Mouse (Mus musculus): Measurements from ENCODE around the gene Muc3. TPM values are rescaled to one million over a fixed set of nuclear protein-coding genes. Genes with fewer than 3 reads are reported as not detected.
"Not testable (repeated sequence)": the region's sequence is repeated elsewhere in the genome, so short reads cannot be mapped to it uniquely, and the experiment has no call there.

Muc3 gene
- polyA plus RNA-seq (2016; fragmentation: Nextera tagmentation; extraction: Ambion mirVana), result not detected in 2 replicates

GRCm38 (mm10) chr5:137149272-137149882 lies at the start of gene Muc3:
Gene Muc3, minus strand, starts transcription at chr5:137149322.
- not testable (repeated sequence) for H3K4me1 ChIP-seq; H3K36me3 ChIP-seq; H3K27me3 ChIP-seq (ENCODE audit: insufficient read depth, poor library complexity, severe bottlenecking); DNase-seq (ENCODE audit: low spot score); H3K27ac ChIP-seq; H3K4me3 ChIP-seq
- peaks cover 21% of the 10 kb centered on the region; the same call in 1 of the 2 replicates for H3K9me3 ChIP-seq

DNA sequence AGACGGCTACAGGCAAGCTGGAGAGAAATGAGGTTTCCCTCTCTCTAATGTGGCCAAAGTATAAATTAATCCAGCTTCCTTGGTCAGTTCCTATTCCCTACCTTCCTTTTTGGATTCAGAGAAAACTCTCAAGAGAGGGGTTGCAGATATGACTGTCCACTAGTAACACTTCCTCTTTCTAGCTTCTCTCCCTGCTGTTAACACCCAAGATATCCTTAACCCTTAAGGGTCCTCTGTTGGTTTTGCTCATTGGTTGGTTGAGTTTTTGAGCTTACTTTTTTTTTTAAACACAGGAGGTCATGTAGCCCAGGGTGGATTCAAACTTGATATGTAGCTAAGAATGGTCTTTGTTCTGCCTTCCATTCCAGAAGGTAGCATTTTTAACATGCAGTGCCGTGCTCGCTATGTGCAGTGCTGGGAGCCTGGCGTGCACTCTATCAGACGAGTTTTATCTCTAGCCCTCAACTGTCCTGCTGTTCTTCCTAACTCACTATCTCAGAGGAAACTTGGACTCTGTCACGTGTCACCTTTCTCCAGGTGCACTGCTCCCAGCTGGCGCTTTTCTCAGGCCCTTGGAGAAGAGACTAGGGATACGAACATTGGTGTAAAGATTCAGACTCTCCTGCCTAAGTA lies 45.5 kb upstream of the Muc3 start:
- WGBS, result 36% methylated on average over 8 of the region's 8 CpGs

GRCm38 (mm10) chr5:137193279-137193952 lies 44.3 kb upstream of the Muc3 start:
- no peak for DNase-seq (ENCODE audit: low spot score)
- peaks cover 13% of the 10 kb centered on the region; the same call in 1 of the 2 replicates for H3K27me3 ChIP-seq (ENCODE audit: insufficient read depth, poor library complexity, severe bottlenecking)
- WGBS, result 70% methylated on average over 8 of the region's 8 CpGs
- H3K9me3 ChIP-seq, result no peaks in the 10 kb centered on the region
- H3K27ac ChIP-seq, result no peak overlapping the region
- peaks cover 7% of the 10 kb centered on the region; the same call in 1 of the 2 replicates for H3K4me1 ChIP-seq
- no peaks in the 10 kb centered on the region for H3K36me3 ChIP-seq
- no peak overlapping the region for H3K4me3 ChIP-seq

More for the DNA sequence above, 45.5 kb upstream of the Muc3 start:
- Histone ChIP-seq H3K27me3 (ENCODE audit: insufficient read depth, poor library complexity, severe bottlenecking) (peaks cover 9% of the 10 kb centered on the region; the same call in 1 of the 2 replicates), H3K9me3 (no peaks in the 10 kb centered on the region), H3K4me3 (no peak overlapping the region), H3K4me1 (0 out of 2 replicates have a peak, but pooled peaks cover 3% of the 10 kb centered on the region), H3K27ac (no peak overlapping the region), H3K36me3 (no peaks in the 10 kb centered on the region)
- no peak for DNase-seq (ENCODE audit: low spot score)

DNA sequence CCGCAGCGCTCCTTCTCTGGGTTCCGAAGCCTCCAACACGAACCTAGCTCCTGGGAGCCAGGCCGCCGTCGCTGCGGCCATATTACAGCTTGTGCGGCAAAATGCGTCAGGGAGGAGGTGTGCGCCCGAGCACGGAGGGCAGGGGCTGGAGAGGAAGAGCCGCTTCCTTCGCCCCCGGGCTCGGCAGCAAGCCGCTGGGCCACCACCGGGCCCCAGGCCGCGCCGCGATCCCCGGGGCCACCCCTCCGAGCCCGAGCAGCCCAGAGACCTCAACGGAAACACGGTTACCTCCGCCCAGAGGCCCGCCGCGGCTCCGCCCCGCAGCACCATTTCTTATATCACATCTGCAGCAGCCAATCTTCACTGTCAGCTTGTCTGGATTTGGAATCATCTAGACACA lies 40.2 kb upstream of the Muc3 start:
- DNase-seq (ENCODE audit: low spot score), result no peak
- Histone ChIP-seq H3K36me3 (no peaks in the 10 kb centered on the region), H3K27me3 (ENCODE audit: insufficient read depth, poor library complexity, severe bottlenecking) (peaks cover 13% of the 10 kb centered on the region; the same call in 1 of the 2 replicates), H3K4me1 (peaks cover 4% of the 10 kb centered on the region; the same call in 1 of the 2 replicates), H3K4me3 (peak overlapping the region; percentile 68), H3K27ac (peak overlapping the region; percentile 86), H3K9me3 (no peaks in the 10 kb centered on the region)
- 2% methylated on average over 33 of the region's 34 CpGs for WGBS

DNA sequence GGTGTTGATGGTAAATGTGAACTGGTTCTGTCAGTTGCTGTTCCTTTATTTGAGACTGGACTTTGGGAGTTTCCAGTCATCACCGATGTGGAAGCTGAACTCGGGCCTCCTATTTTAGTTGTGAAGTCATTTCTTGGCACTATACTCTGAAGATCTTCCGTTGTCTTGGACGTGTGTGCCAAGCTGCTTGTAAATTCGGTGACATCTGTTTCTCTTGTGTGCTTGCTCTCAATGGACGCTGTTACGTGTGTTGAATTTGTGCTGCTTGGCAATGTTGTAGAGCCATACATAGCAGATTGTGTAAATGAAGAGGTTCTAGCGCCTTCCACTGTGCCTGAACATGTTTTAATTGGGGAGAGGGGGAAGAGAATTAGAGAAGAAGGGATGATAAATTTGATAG lies 36.2 kb upstream of the Muc3 start:
- no peak for DNase-seq (ENCODE audit: low spot score)
- peaks cover 4% of the 10 kb centered on the region; the same call in 1 of the 2 replicates for H3K4me1 ChIP-seq
- H3K27me3 ChIP-seq (ENCODE audit: insufficient read depth, poor library complexity, severe bottlenecking), result peaks cover 10% of the 10 kb centered on the region; the same call in 1 of the 2 replicates
- H3K9me3 ChIP-seq, result no peaks in the 10 kb centered on the region
- 84% methylated on average over 8 of the region's 8 CpGs for WGBS
- H3K36me3 ChIP-seq, result no peaks in the 10 kb centered on the region
- H3K4me3 ChIP-seq, result no peak overlapping the region
- H3K27ac ChIP-seq, result no peak overlapping the region

DNA sequence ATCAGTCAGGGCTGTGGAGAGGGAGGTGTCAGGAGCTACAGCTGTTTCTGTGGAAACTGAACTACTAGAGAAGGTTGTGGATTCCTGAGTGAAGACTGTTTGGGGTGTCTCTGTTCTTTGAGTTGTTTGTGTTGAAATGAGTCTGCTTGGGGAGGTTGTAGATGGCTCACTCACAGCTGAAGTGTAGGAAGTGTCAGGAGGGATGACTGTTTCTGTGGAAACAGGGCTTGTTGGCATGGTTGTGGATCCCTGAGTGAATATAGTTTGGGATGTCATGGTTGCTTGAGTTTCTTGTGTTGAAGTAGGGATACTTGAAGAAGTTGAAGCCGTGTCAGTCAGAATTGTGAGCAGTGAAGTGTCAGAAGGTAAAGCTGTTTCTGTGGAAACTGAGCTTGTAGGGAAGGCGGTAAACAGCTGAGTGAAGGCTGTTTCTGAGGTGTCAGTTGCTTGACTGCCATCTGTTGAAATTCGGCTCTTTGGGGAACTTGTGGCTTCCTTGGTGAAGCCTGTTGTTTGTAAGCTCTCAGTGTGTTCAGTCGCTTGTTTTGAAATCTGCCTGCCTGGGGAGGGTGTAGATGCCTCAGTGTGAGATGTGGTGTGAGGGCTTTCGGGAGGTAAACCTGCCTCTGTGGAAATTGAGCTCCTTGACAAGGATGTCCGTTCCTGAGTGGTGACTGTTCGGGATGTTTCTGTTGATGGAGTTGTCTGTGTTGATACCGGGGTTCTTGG lies 30.7 kb upstream of the Muc3 start:
- Histone ChIP-seq H3K4me1 (no peaks in the 10 kb centered on the region), H3K27me3 (ENCODE audit: insufficient read depth, poor library complexity, severe bottlenecking) (no peaks in the 10 kb centered on the region; the same call in 1 of the 2 replicates), H3K27ac (no peak overlapping the region), H3K4me3 (no peak overlapping the region), H3K9me3 (no peaks in the 10 kb centered on the region), H3K36me3 (no peaks in the 10 kb centered on the region)
- no peak for DNase-seq (ENCODE audit: low spot score)
- 68% methylated on average over 8 of the region's 8 CpGs for WGBS

DNA sequence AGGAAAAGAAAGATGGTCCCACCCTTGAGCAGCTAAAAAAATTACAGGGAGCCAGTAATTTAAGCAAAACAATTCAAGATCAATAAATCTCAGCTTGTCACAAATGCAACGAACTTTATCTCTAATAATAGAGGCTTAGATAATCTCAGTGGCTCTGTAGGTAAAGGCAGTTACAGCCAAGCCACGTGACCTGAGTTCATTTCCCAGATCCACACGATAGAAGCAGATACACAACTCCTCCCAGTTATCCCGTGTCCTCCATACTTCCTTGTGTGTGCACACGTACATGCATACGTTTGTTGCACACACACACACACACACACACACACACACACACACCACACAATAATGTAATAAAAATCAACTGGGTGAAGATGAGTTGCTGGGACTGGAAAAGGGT lies 24.8 kb upstream of the Muc3 start:
- no peaks in the 10 kb centered on the region for H3K36me3 ChIP-seq
- no peak overlapping the region for H3K27ac ChIP-seq
- H3K4me3 ChIP-seq, result no peak overlapping the region
- H3K27me3 ChIP-seq (ENCODE audit: insufficient read depth, poor library complexity, severe bottlenecking), result peaks cover 6% of the 10 kb centered on the region; the same call in 1 of the 2 replicates
- no peaks in the 10 kb centered on the region for H3K9me3 ChIP-seq
- 72% methylated on average over 6 of the region's 6 CpGs for WGBS
- no peak for DNase-seq (ENCODE audit: low spot score)
- H3K4me1 ChIP-seq, result no peaks in the 10 kb centered on the region

DNA sequence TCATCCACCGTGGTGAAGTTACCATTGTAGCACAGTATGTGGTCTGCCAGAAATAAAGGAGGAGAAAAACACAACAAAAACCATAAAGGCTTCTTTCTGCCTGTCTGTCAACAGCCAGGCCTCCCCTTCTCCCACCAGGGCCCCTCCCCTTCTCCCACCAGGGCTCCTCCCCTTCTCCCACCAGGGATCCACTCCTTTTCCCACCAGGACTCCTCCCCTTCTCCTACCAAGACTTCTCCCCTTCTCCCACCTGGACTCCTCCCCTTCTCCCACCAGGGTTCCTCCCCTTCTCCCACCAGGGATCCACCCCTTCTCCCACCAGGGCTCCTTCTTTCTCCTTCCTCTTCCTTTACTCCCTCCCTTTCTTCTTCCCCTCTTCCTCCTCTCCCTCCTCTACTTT lies 23.5 kb upstream of the Muc3 start:
- no peak overlapping the region for H3K4me3 ChIP-seq
- no peaks in the 10 kb centered on the region for H3K9me3 ChIP-seq
- H3K4me1 ChIP-seq, result no peaks in the 10 kb centered on the region
- no peaks in the 10 kb centered on the region for H3K36me3 ChIP-seq
- H3K27me3 ChIP-seq (ENCODE audit: insufficient read depth, poor library complexity, severe bottlenecking), result peaks cover 7% of the 10 kb centered on the region; the same call in 1 of the 2 replicates
- DNase-seq (ENCODE audit: low spot score), result no peak
- H3K27ac ChIP-seq, result no peak overlapping the region
- WGBS, result 10% methylated on average over 1 of the region's 1 CpGs

- WGBS, result 70% methylated on average over 7 of the region's 7 CpGs
- Histone ChIP-seq H3K4me1 (no peaks in the 10 kb centered on the region), H3K36me3 (no peaks in the 10 kb centered on the region), H3K27me3 (ENCODE audit: insufficient read depth, poor library complexity, severe bottlenecking) (peaks cover 14% of the 10 kb centered on the region), H3K4me3 (no peak overlapping the region), H3K9me3 (no peaks in the 10 kb centered on the region), H3K27ac (no peak overlapping the region)
- DNase-seq (ENCODE audit: low spot score), result no peak
Observed at GRCm38 (mm10) chr5:137171478-137171877, 22.4 kb upstream of the Muc3 start.

DNA sequence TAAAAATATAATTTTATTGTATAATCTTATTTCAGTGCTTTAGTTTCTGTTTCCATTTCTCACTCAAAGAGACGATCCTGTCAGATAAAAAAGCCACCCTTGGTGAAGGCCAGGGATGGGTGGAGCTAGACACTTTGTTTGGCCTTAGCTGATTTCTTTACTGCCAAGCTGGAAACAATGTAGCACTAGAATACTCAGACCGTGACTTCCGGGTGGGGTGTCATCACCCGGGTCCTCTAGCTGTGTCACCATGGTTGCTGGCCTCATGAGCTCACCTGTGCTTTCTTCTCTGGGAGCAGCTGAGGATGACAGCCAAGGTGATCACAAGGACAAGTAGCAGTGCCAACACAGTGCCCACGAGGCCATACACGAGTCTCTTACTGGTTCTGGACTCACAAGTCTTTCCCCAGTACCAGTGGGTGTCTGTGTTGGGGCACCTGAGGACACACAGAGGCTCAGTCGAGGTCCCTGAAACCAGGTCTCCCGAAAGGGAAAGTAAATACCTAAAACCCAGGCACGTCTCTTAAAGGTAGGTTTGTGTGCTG lies 21.8 kb upstream of the Muc3 start:
- H3K4me1 ChIP-seq, result no peaks in the 10 kb centered on the region
- DNase-seq (ENCODE audit: low spot score), result no peak
- no peaks in the 10 kb centered on the region for H3K36me3 ChIP-seq
- H3K4me3 ChIP-seq, result no peak overlapping the region
- 77% methylated on average over 9 of the region's 9 CpGs for WGBS
- no peak overlapping the region for H3K27ac ChIP-seq
- no peaks in the 10 kb centered on the region for H3K9me3 ChIP-seq
- peaks cover 14% of the 10 kb centered on the region for H3K27me3 ChIP-seq (ENCODE audit: insufficient read depth, poor library complexity, severe bottlenecking)

DNA sequence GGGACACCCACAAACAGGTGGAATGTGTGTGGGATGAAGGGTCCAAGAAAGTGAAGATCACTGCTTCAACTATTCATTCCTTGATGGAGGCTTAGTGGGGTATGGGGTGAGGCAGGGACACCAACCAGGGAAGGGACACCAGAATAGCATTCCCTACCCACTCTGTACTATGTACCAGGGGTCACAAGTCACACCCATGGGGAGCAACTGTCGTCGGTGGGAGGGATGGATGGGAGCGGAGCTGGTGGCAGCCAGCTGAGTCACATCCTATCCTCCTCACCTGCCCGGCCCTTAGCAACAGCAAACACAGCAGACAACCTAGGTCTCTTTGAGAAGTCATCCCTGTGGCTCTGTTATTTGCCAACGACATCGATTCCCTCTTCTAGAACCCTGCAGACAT lies 18.4 kb upstream of the Muc3 start:
- no peak overlapping the region for H3K27ac ChIP-seq
- WGBS, result 67% methylated on average over 6 of the region's 6 CpGs
- no peak overlapping the region for H3K4me3 ChIP-seq
- H3K27me3 ChIP-seq (ENCODE audit: insufficient read depth, poor library complexity, severe bottlenecking), result peaks cover 13% of the 10 kb centered on the region
- H3K9me3 ChIP-seq, result no peaks in the 10 kb centered on the region
- no peaks in the 10 kb centered on the region for H3K4me1 ChIP-seq
- DNase-seq (ENCODE audit: low spot score), result no peak
- no peaks in the 10 kb centered on the region for H3K36me3 ChIP-seq

GRCm38 (mm10) chr5:137166012-137166411 lies 16.9 kb upstream of the Muc3 start:
- Histone ChIP-seq H3K4me1 (no peaks in the 10 kb centered on the region), H3K27me3 (ENCODE audit: insufficient read depth, poor library complexity, severe bottlenecking) (peaks cover 11% of the 10 kb centered on the region; the same call in 1 of the 2 replicates), H3K36me3 (no peaks in the 10 kb centered on the region), H3K27ac (no peak overlapping the region), H3K4me3 (no peak overlapping the region), H3K9me3 (no peaks in the 10 kb centered on the region)
- 71% methylated on average over 9 of the region's 9 CpGs for WGBS
- DNase-seq (ENCODE audit: low spot score), result no peak

All from heart, embryonic 10.5 days (tissue).